Mouse (Mus musculus): ENCODE results near the gene Ahcy.
"Not testable (repeated sequence)": the region's sequence is repeated elsewhere in the genome, so short reads cannot be mapped to it uniquely, and the experiment has no call there.

Ahcy gene

GRCm38 (mm10) chr2:155073978-155074765 lies at the start of gene Ahcy:
Gene Ahcy, minus strand, starts transcription at chr2:155074497.
- DNase-seq (ENCODE audit: low spot score): peak; percentile 89

GRCm38 (mm10) chr2:155115216-155115830 lies 41.0 kb upstream of the Ahcy start:
- no peak for DNase-seq (ENCODE audit: low spot score)

GRCm38 (mm10) chr2:155107276-155107675 lies 33.0 kb upstream of the Ahcy start:
- not testable (repeated sequence) for DNase-seq (ENCODE audit: low spot score)

GRCm38 (mm10) chr2:155103607-155104006 lies 29.3 kb upstream of the Ahcy start:
- no peak for DNase-seq (ENCODE audit: low spot score)

DNA sequence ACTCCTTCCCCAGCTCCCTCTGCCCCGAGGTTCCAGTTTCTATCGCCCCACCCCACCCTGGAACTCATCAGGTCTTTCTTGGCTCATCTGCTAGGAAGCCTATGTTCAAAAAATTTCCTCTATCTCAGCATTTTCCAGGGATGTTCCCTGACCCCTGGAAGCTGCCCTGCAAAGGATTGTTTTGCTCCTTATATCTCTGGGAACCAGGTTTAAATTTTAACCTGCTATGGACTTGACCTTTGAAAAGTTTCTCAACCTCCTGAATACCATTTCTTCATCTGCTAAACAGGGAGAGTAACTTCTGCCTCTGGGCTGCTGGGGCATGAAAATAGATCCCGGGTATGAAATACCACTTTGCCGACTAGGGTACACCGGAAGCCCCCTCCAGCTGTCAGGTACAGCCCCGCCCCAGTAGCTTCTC lies 27.5 kb upstream of the Ahcy start:
- DNase-seq (ENCODE audit: low spot score): no peak

GRCm38 (mm10) chr2:155100796-155101259 lies 26.5 kb upstream of the Ahcy start:
- no peak for DNase-seq (ENCODE audit: low spot score)

DNA sequence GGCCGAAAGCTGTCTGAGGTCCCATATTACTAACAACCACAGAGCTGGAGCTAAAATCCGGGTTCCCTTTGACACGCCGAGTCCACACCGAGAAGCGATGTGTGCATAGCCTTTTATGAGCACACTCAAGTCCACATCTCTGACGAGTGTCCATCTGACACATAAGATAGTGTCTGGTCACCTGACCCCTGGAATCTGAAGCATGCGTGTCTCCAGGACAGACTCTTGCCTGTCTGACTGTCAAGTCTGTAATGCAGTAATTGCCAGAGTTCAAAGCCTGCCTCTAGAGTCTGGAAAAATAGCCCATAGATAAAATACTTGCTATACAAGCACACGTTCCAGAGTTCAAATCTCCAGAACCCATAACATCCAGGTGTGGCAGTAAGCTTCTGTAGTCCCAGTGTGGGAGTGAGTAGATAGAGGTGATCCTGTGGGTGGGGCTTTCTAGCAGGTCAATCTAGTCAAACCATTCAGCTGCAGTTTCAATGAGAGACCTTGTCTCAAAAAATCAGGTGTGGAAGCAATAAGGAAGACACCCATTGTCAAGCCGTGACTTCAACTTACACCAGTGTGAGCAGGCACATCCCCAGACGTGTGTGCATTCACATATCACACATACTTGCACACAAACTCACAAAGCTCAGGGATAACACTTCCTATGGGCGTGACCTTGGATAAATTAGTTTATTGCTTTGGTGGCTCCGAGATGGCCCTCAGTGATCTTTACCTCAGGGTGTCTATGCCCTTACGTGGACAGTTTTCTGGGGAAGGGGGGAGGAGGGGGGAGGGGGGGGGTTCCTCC lies 25.9 kb upstream of the Ahcy start:
- DNase-seq (ENCODE audit: low spot score): no peak

- DNase-seq (ENCODE audit: low spot score): no peak
These were observed 25.1 kb upstream of the Ahcy start for GRCm38 (mm10) chr2:155099421-155099820.

DNA sequence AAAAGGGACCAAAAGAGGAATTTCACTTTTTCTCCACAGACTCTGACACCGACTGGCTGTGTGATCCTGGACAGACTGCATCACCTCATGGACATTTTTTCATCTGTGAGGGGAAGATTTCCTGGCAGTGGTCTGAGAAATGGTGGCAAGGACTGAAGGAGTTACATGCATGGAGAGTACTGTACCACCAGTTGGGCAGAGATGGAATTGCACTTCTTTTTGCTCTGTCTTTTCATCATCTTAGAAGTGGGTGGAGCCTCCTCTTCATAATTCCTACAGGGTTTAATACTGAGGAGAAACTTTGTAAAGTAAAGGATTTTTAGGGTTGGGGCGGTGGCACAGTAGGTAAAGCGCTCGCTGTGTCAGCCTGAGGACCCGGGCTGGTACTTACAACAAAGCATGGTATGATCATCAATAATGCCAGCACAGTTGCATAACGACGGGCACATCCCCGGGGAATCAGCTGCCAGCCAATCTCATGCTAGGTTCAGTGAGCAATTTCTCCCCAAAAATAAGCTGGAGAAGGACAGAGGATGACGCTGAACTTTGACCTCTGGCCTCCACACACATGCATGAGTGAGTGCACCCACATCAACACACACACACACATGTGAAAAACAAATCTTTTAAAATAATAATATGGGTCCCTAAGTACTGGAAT lies 24.6 kb upstream of the Ahcy start:
- no peak for DNase-seq (ENCODE audit: low spot score)

DNA sequence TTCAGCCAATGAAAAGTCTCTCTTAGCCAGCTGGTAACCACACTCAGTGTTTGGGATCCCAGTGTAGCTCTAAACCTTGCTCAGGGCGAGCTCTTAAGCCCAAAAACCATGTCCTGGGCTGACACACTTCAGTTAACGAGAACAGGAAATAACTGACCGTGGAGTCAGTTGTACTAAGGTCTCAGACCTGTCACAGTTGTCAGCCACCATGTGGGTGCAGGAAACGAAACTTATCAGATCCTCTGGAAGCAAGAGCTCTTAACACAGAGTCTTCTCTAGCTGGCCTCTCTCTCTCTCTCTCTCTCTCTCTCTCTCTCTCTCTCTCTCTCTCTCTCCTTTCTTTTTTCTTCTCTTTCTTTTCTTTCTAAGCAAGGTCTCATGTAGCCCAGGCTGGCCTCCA lies 19.1 kb upstream of the Ahcy start:
- no peak for DNase-seq (ENCODE audit: low spot score)

DNA sequence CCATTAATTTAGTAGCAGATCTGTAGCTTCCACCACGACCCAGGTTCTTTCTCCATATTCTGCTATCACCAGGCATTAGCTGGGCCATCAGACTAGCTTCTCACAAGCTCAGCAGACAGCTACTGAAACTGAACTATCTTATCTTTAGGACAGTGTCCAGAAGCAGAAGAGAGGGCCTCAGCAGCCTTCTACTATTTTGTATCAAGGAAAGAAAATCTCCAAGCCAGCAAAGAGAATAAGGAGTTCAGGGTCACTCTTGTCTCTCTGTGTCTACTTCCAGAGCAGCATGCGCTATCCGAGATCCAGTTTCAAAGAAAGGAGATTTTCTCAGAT lies 17.4 kb upstream of the Ahcy start:
- no peak for DNase-seq (ENCODE audit: low spot score)

- DNase-seq (ENCODE audit: low spot score): peak; percentile 64
These were observed 16.8 kb upstream of the Ahcy start for GRCm38 (mm10) chr2:155090909-155091742.

GRCm38 (mm10) chr2:155088264-155088663 lies 14.0 kb upstream of the Ahcy start:
- no peak for DNase-seq (ENCODE audit: low spot score)

GRCm38 (mm10) chr2:155086328-155086727 lies 12.0 kb upstream of the Ahcy start:
- no peak for DNase-seq (ENCODE audit: low spot score)

DNA sequence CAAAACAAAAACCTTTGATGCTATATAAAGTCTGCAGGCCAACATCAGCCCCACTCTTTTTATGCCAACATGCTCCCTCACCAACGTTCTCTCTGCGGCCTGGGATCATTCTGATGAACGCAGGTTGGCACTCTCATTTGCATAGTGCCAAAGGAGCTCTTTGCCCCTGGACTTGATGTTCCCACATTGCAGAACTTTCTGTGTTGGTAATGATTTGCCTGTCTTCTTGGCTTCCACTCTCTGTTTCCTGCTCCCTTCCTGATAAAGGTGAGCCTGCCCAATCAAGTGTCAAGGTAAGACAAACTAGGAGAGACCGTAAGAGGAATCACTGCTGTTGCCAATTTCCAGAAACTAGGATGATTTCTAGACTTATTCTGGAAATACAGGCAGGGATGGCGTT lies 10.2 kb upstream of the Ahcy start:
- DNase-seq (ENCODE audit: low spot score): no peak

GRCm38 (mm10) chr2:155082121-155082803 lies 8.0 kb upstream of the Ahcy start:
- peak; percentile 54 for DNase-seq (ENCODE audit: low spot score)

- DNase-seq (ENCODE audit: low spot score): no peak
These were observed 6.8 kb upstream of the Ahcy start for GRCm38 (mm10) chr2:155081056-155081455.

DNA sequence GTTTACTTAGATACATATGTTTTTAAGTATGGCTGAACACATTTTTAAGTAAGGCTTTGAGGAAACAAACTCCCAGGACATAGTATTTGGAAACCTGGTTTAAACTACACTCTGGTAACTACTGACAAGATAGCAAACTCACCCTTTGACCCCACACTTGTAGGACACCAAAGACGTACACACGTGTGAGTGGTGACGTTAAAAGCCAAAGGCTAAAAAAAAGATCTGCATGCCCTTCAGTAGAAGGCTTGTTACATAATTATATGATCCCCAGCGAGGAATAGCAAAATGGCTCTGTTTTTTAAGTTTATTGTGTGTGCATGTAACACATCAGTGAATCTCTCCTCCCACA lies 5.9 kb upstream of the Ahcy start:
- DNase-seq (ENCODE audit: low spot score): no peak

DNA sequence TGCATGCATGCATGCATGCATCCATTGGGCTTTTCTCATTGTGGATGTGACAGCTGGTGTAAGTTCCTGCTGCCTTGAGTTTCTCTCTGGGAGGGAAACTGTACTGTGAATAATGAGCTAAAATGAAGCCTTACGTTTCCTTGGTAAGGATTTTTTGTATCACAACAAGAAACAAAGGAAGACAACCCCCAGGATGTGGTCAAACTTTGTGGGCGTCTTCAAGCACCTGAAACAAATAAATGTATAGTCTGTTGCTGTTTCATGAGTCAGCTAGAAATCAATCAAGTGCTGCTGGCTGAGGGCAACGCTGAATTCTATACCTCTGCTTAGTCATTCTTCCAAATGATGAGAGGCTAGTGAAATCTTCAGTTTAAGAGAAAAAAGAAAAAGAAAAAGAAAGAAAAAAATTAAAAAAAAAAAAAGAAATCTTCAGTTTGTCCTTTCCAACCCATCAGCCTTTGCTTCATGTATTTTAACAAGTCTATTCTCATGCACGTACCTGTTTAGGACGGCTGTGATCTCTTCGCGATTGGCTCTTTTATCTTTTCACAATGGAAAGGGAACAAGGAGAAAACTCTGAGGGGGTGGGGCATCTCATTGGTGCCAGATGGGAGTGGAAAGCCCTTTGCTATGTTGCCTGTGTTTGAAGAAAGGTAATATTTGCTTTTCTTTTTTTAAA lies 5.3 kb upstream of the Ahcy start:
- DNase-seq (ENCODE audit: low spot score): no peak

- DNase-seq (ENCODE audit: low spot score): no peak
These were observed 1.4 kb upstream of the Ahcy start for GRCm38 (mm10) chr2:155075649-155076048.
